Mouse (Mus musculus): ENCODE data around the gene Hist1h1e.

GRCm38 (mm10) chr13:23585029-23585441 lies 37.3 kb downstream of the Hist1h1e start:
- TF ChIP-seq POLR2A (IDR thresholded peaks at IDR 0.05; ENCODE audit: insufficient read depth, low read length) (peak; percentile 33), CTCF (IDR thresholded peaks at IDR 0.05; ENCODE audit: low read depth, low read length) (no peak)

Data from ES-Bruce4 (cell line).